Mouse (Mus musculus) ovary, postnatal 14 days (tissue): ENCODE measurements at regions not wholly inside any gene's neighbourhood (a gene's known extent, or its start where the extent isn't known, plus 50 kb on each side); places are given as distances from the start of the nearest gene placed in this dataset.

Experiments
- DNase-seq: peaks from one replicate; pipeline ENCODE4 v3.0.0; 2022; ENCODE audit warnings: low spot score

GRCm38 (mm10) chr17:51683318-51683717 lies 149.8 kb downstream of the Satb1 start:
- no peak for DNase-seq

- no peak for DNase-seq
Measured at GRCm38 (mm10) chr17:51682368-51682767, 150.7 kb downstream of the Satb1 start.

GRCm38 (mm10) chr17:51677451-51677850 lies 155.6 kb downstream of the Satb1 start:
- DNase-seq, result no peak

- no peak for DNase-seq
Measured at GRCm38 (mm10) chr17:51658408-51658807, 174.7 kb downstream of the Satb1 start.

- no peak for DNase-seq
Measured at GRCm38 (mm10) chr17:51653881-51654280, 179.2 kb downstream of the Satb1 start.

- DNase-seq, result no peak
Measured at GRCm38 (mm10) chr17:51651880-51652279, 181.2 kb downstream of the Satb1 start.

- no peak for DNase-seq
Measured at GRCm38 (mm10) chr17:51649213-51649815, 183.8 kb downstream of the Satb1 start.

GRCm38 (mm10) chr17:51646416-51646815 lies 186.7 kb downstream of the Satb1 start:
- DNase-seq, result no peak

GRCm38 (mm10) chr17:51645866-51646265 lies 187.2 kb downstream of the Satb1 start:
- DNase-seq, result no peak

GRCm38 (mm10) chr17:51642682-51643081 lies 190.4 kb downstream of the Satb1 start:
- DNase-seq, result no peak

- DNase-seq, result no peak
Measured at GRCm38 (mm10) chr17:51635913-51636312, 197.2 kb downstream of the Satb1 start.

GRCm38 (mm10) chr17:51631574-51631973 lies 201.5 kb downstream of the Satb1 start:
- no peak for DNase-seq

GRCm38 (mm10) chr17:51620528-51620927 lies 212.6 kb downstream of the Satb1 start:
- no peak for DNase-seq

GRCm38 (mm10) chr17:51585263-51585662 lies 247.8 kb downstream of the Satb1 start:
- no peak for DNase-seq

- no peak for DNase-seq
Measured at GRCm38 (mm10) chr17:51583984-51584880, 248.9 kb downstream of the Satb1 start.

GRCm38 (mm10) chr17:51583277-51583676 lies 249.8 kb downstream of the Satb1 start:
- peak; percentile 7 for DNase-seq

GRCm38 (mm10) chr17:51555854-51556253 lies 277.2 kb downstream of the Satb1 start:
- DNase-seq, result no peak

- DNase-seq, result no peak
Measured at GRCm38 (mm10) chr17:51554446-51554845, 278.6 kb downstream of the Satb1 start.

GRCm38 (mm10) chr17:51552277-51553015 lies 280.6 kb downstream of the Satb1 start:
- DNase-seq, result no peak

GRCm38 (mm10) chr17:51546999-51547398 lies 286.1 kb downstream of the Satb1 start:
- no peak for DNase-seq

GRCm38 (mm10) chr17:51542544-51542943 lies 290.5 kb downstream of the Satb1 start:
- no peak for DNase-seq

GRCm38 (mm10) chr17:51534678-51535077 lies 298.4 kb downstream of the Satb1 start:
- no peak for DNase-seq

- DNase-seq, result no peak
Measured at GRCm38 (mm10) chr17:51534270-51534669, 298.8 kb downstream of the Satb1 start.
